Mouse (Mus musculus): Measurements from ENCODE around the gene Sfxn2. TPM values are rescaled to one million over a fixed set of nuclear protein-coding genes. Genes with fewer than 3 reads are reported as not detected.
A peak's percentile ranks its signal among the peaks of the same experiment; 100 is the strongest.

The Sfxn2 gene
- polyA plus RNA-seq, 1 experiment from 2014 or later: 15.0 TPM

DNA sequence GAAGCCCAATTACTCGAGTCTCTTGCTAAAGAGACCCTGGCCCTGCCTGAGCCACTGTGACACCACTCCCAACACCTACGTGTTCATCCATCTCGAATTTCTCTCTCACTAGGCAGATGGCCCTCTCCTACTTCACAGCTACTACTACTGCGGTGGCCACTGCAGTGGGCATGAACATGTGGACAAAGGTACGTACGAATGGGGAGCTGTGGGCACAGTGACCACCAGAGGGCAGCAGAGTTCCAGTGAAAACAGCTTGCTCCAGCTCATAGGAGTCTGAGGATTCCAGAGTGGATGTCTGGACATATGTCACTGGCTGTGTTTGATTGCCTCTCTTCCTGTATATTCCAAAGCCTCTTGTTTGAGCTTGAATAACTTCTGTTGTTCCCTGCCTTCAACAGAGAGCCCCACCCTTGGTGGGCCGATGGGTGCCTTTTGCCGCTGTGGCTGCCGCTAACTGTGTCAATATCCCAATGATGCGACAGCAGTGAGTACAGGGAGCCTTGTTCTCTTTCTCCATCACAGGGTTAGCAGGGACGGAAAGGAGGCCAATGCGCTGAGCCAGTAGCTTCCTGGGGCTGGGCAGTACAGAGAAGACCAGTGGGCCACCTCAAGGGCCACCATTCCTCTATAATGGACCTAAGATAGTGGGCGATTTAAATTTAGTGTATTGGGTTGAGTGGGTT lies 14.8 kb downstream of the Sfxn2 start:
- Histone ChIP-seq H3K4me1 (no peaks in the 10 kb centered on the region), H3K4me2 (replicated peaks) (no peak overlapping the region), H3K27ac (no peak overlapping the region), H3K36me3 (peaks cover 23% of the 10 kb centered on the region), H3K9me3 (replicated peaks) (no peaks in the 10 kb centered on the region), H3K9ac (no peak overlapping the region), H3K4me3 (no peak overlapping the region), H3K27me3 (no peaks in the 10 kb centered on the region)
- ATAC-seq (ENCODE audit: low FRiP score): peak; percentile 81
- WGBS: 53% methylated on average over 13 of the region's 13 CpGs

DNA sequence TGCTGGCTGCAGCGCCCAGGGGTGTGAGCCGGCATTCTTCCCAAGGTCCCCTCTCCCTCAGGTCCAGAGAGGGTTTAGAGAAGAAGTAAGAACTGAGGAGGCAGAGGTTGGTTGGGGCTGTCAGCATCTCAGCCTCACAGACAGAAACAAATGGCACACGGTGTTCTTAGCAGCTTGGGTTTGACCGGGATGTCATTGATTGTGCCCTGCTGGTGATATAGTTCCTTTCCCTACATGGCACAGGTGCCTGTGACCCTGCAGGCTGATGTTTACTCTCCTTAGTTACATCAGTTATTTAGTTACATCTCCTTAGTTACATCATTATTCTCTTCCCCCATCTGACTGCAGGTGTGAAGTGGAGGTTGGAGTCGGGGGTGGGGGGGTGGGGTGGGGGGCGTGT lies 18.4 kb downstream of the Sfxn2 start:
- no peak overlapping the region for H3K27ac ChIP-seq
- WGBS: 90% methylated on average over 6 of the region's 6 CpGs
- no peak overlapping the region for H3K4me3 ChIP-seq
- H3K27me3 ChIP-seq: no peaks in the 10 kb centered on the region
- ATAC-seq (ENCODE audit: low FRiP score): no peak
- no peaks in the 10 kb centered on the region for H3K4me1 ChIP-seq
- no peaks in the 10 kb centered on the region for H3K9me3 ChIP-seq (replicated peaks)
- H3K36me3 ChIP-seq: peaks cover 34% of the 10 kb centered on the region
- H3K9ac ChIP-seq: no peak overlapping the region
- H3K4me2 ChIP-seq (replicated peaks): no peak overlapping the region

DNA sequence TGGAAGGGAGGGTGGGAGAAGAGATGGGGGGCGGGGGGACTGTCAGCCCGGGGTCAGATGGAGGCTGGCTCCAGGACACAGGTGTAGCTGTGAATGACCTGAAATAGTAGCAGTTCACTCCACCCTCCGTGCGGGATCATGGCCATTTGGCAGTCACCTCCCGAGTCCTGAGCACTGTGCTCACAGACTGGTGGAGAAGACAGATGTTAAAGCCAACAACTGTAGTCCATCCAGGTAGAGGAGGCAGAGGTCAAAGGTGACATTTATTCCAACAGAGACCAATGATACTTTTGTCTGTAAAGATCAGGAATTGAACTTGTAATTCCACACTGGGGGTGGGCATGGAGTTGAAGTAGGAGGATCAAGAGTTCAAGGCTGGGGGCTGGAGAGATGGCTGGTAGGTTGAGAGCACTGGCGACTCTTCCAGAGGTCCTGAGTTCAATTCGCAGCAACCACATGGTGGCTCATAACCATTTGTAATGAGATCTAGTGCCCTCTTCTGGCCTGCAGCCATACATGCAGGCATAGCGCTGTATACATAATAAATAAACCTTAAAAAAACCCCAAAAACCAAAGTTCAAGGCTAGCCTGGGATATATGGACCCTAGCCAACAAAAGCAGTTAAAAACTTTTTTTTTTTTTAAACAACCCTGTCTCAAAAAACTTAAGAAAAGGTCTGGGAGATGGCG lies 19.7 kb downstream of the Sfxn2 start:
- no peak for ATAC-seq (ENCODE audit: low FRiP score)
- Histone ChIP-seq H3K4me2 (replicated peaks) (no peak overlapping the region), H3K4me3 (no peak overlapping the region), H3K27me3 (no peaks in the 10 kb centered on the region), H3K9ac (no peak overlapping the region), H3K4me1 (no peaks in the 10 kb centered on the region), H3K9me3 (replicated peaks) (no peaks in the 10 kb centered on the region), H3K36me3 (peaks cover 34% of the 10 kb centered on the region), H3K27ac (no peak overlapping the region)
- 92% methylated on average over 9 of the region's 9 CpGs for WGBS

DNA sequence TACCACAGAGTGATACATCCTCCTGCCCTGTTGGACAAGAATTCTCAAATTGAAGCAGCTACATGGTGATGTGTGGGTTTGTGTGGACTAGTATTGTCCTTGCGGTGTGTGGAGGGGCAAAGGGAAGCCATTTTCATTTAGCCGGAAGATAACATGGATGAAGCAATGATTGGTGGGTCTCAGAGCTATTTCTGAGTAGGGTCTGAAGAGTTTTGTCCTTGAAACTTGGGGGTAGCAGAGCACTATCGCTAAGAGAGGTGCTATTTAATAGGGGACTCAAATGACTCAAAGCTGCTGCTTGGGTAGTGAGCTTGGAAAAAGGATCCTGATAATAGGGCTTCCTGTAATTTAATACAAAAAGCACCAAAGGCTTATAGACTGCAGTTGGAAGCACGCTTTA lies 25.0 kb downstream of the Sfxn2 start:
- no peak overlapping the region for H3K27ac ChIP-seq
- peaks cover 18% of the 10 kb centered on the region; the same call in 1 of the 2 replicates for H3K36me3 ChIP-seq
- H3K4me3 ChIP-seq: no peak overlapping the region
- ATAC-seq (ENCODE audit: low FRiP score): peak; percentile 5; the same call in 1 of the 2 replicates
- peak overlapping the region; percentile 97 for H3K4me2 ChIP-seq (replicated peaks)
- H3K9ac ChIP-seq: no peak overlapping the region
- 82% methylated on average over 4 of the region's 4 CpGs for WGBS
- no peaks in the 10 kb centered on the region for H3K27me3 ChIP-seq
- peaks cover 20% of the 10 kb centered on the region for H3K4me1 ChIP-seq
- H3K9me3 ChIP-seq (replicated peaks): no peaks in the 10 kb centered on the region

DNA sequence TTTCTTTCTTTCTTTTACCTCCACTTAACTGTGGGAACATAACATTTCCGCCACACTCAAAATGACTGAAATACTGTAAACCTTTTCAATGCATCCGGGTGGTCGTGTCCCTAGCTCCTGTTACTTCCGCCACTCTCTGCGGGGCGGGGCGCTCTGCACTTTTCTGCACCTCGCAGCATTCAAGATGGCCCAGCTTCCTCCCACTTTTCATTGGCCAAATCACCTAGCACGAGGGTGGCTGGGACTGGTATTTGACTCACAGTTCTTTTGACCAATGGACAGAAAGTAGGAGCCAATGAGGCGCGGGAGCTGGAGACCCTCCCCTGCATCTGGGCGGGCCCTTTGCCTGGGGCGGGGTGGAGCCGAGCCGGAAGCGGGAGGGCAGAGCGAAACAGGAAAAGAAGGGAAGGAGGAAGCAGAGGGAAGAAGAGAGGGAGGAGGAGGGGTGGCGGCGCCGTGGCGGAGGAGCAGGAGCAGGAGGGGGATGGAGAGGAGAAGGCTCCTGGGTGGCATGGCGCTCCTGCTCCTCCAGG lies 25.6 kb downstream of the Sfxn2 start, which contains the start of gene Wbp1l:
Wbp1l (plus strand) TSS at position 365 of the 533 bp plus-strand sequence.
- Histone ChIP-seq H3K9me3 (replicated peaks) (no peaks in the 10 kb centered on the region), H3K4me2 (replicated peaks) (peak within 1 kb of the TSS; percentile 97), H3K27ac (peak within 1 kb of the TSS; percentile 60), H3K36me3 (peaks cover 15% of the 10 kb centered on the region; the same call in 1 of the 2 replicates), H3K4me1 (peaks cover 20% of the 10 kb centered on the region), H3K27me3 (no peaks in the 10 kb centered on the region), H3K4me3 (peak within 1 kb of the TSS; percentile 94), H3K9ac (peak within 1 kb of the TSS; percentile 87)
- under 1% methylated on average over 21 of the region's 22 CpGs for WGBS
- peak; percentile 99 for ATAC-seq (ENCODE audit: low FRiP score)

DNA sequence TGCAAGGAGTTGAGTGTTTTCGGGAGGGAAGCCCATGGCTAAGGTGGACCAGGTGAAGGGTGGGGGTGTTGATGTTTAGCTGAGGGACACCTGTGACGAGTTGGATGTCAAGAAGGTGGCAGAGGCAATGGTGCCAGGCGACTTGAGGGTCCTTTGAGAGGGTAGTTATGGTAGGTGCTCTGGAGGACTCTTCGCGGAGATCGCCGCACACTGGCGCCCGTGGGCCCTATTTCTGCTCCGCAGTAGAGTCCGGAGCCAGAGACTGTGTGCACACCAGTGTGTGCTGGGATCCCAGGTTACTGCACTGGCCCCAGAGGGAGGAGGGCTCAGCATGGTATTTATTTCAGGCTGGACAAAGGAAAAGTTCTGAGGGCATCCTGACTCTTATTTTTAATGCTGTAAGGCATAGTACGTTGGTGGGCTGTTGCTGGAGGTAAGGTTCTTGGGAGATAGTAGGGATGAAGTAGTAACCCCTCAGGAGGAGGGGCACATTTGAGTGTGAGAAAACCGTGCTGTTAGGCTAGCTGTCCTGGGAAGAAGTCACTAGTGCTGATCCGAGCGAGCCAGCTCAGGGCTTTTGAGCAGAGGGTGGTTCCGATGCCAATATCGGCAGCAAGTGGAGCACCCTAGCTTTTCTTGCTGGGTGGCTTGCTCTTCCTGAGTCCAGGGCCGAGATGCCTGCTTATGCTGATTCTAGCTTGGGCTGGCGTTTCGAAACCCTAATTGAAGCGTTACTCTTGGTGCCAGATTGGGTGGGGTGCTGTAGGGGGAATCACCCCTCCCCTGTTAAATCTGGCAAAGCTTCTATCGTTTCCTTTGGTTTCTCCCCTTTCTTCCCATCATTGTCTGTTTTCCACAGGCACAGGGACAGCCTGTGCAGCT lies 26.5 kb downstream of the Sfxn2 start:
- 24% methylated on average over 22 of the region's 22 CpGs for WGBS
- peak; percentile 23 for ATAC-seq (ENCODE audit: low FRiP score)
- Histone ChIP-seq H3K27ac (peak overlapping the region; percentile 60), H3K36me3 (peaks cover 13% of the 10 kb centered on the region; the same call in 1 of the 2 replicates), H3K4me3 (peak overlapping the region; percentile 94), H3K9ac (peak overlapping the region; percentile 87), H3K9me3 (replicated peaks) (no peaks in the 10 kb centered on the region), H3K4me2 (replicated peaks) (peak overlapping the region; percentile 97), H3K4me1 (peaks cover 20% of the 10 kb centered on the region), H3K27me3 (no peaks in the 10 kb centered on the region)

DNA sequence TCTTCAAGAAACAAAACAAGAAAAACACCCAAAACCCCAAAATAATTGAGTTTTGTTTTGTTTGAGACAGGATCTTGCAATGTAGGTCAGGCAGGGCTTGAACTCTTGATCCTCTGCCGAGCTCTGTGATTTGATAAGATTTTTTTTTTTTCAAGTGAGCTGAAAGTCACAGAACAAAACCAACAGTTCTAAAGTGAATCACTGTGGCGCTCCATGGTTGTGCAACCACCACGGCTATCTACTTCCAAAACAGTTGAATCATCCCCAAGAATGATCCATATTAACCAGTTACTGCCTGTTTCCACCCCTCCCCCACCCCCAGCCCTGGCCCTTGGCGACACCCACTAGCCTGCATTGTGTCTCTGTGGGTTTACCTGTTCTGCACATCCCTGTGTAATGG lies 27.2 kb downstream of the Sfxn2 start:
- peaks cover 11% of the 10 kb centered on the region; the same call in 1 of the 2 replicates for H3K36me3 ChIP-seq
- no peak overlapping the region for H3K27ac ChIP-seq
- WGBS: 84% methylated on average over 4 of the region's 4 CpGs
- peak overlapping the region; percentile 97 for H3K4me2 ChIP-seq (replicated peaks)
- H3K4me3 ChIP-seq: peak overlapping the region; percentile 94; the same call in 1 of the 2 replicates
- no peaks in the 10 kb centered on the region for H3K27me3 ChIP-seq
- H3K9ac ChIP-seq: no peak overlapping the region
- no peak for ATAC-seq (ENCODE audit: low FRiP score)
- H3K9me3 ChIP-seq (replicated peaks): no peaks in the 10 kb centered on the region
- peaks cover 20% of the 10 kb centered on the region for H3K4me1 ChIP-seq

DNA sequence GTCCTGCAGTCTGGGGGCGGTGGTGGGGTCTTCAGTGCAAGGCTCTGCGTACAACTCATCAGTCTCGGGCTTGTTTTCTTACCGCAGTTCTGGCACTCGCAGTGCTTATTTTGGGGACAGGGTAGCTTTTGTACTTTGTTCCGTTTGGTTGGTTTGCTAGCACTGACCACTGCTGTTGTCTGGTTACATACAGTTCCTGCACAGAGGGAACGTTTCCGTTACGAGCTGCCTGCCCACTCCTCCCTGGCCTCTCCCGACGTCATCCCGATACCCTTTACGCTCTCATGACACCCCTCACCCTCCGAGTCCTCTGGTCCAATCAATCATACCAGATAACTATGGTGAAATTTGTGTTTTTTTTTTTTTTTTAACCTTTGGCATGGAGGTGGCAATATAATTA lies 28.3 kb downstream of the Sfxn2 start:
- peaks cover 12% of the 10 kb centered on the region for H3K36me3 ChIP-seq
- H3K4me2 ChIP-seq (replicated peaks): no peak overlapping the region
- no peak overlapping the region for H3K4me3 ChIP-seq
- H3K27me3 ChIP-seq: no peaks in the 10 kb centered on the region
- H3K9ac ChIP-seq: no peak overlapping the region
- peaks cover 20% of the 10 kb centered on the region for H3K4me1 ChIP-seq
- no peak overlapping the region for H3K27ac ChIP-seq
- WGBS: 89% methylated on average over 14 of the region's 14 CpGs
- no peaks in the 10 kb centered on the region for H3K9me3 ChIP-seq (replicated peaks)
- no peak for ATAC-seq (ENCODE audit: low FRiP score)

DNA sequence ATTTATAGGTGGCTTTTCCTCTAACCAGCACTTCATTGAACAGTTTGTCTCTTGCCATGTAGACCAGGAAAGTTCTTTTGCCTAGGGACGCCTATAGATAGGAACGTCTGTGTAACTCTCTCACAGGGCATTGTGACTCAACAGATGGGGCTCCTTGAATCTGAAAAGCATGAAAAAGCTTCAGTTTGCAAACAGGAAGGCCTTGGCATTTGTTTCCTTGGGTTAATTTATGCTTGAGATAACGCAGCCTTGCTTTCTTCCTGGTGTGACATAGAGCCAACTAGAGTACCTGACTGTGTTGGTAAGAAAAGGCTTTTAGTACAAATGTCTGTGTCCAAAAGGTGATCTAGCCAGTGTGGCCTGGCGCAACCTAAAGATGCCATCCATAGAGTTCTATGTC lies 29.2 kb downstream of the Sfxn2 start:
- Histone ChIP-seq H3K27ac (no peak overlapping the region), H3K36me3 (peaks cover 19% of the 10 kb centered on the region), H3K9me3 (replicated peaks) (no peaks in the 10 kb centered on the region), H3K4me3 (no peak overlapping the region), H3K4me1 (peaks cover 20% of the 10 kb centered on the region), H3K4me2 (replicated peaks) (no peak overlapping the region), H3K9ac (no peak overlapping the region), H3K27me3 (no peaks in the 10 kb centered on the region)
- 90% methylated on average over 4 of the region's 4 CpGs for WGBS
- ATAC-seq (ENCODE audit: low FRiP score): no peak

DNA sequence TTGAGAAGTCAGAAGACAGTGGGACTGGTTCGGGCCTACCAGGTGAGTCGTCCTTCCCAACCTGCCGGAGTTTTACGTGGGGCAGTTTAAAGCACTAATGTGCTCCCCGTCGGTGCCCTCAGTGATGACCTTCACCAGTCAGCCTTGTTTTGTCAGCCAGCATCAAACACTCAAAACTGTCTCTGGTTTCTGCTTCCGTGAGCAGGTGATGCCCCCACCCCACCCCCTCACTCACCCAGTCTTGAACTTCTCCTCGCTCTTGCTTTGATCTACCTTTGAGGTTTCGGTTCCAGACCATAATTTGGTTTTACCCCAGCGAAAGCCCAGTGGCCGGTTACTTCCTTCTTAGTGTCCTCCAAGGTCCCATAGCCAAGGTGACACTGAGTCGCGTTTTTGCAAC lies 33.6 kb downstream of the Sfxn2 start:
- no peak overlapping the region for H3K4me3 ChIP-seq
- peaks cover 40% of the 10 kb centered on the region for H3K36me3 ChIP-seq
- H3K27ac ChIP-seq: no peak overlapping the region
- WGBS: 95% methylated on average over 13 of the region's 13 CpGs
- no peak overlapping the region for H3K4me2 ChIP-seq (replicated peaks)
- no peaks in the 10 kb centered on the region for H3K9me3 ChIP-seq (replicated peaks)
- no peaks in the 10 kb centered on the region for H3K27me3 ChIP-seq
- H3K4me1 ChIP-seq: no peaks in the 10 kb centered on the region
- H3K9ac ChIP-seq: no peak overlapping the region
- ATAC-seq (ENCODE audit: low FRiP score): no peak

DNA sequence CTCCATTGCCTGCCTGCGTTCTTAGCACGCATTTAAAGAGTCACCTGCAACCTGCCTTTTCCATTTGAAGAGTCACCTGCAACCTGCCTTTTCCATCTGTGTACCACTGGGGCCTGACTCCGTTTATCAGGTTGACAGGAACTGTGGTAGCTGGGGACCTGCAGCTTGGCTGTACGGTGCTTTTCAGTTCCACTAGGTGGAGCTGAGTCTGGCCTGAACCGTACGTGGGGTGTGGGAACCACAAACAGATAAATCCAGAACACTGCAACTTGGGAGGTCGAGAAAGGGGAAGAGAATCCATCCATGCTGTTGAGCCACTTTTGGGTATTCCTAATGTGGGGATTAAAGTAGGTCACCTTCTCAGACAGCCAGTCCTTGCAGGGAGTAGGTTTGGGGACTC lies 34.3 kb downstream of the Sfxn2 start:
- Histone ChIP-seq H3K4me1 (no peaks in the 10 kb centered on the region), H3K4me2 (replicated peaks) (no peak overlapping the region), H3K36me3 (peaks cover 40% of the 10 kb centered on the region), H3K9ac (no peak overlapping the region), H3K9me3 (replicated peaks) (no peaks in the 10 kb centered on the region), H3K27ac (no peak overlapping the region), H3K27me3 (no peaks in the 10 kb centered on the region), H3K4me3 (no peak overlapping the region)
- WGBS: 68% methylated on average over 7 of the region's 7 CpGs
- no peak for ATAC-seq (ENCODE audit: low FRiP score)

DNA sequence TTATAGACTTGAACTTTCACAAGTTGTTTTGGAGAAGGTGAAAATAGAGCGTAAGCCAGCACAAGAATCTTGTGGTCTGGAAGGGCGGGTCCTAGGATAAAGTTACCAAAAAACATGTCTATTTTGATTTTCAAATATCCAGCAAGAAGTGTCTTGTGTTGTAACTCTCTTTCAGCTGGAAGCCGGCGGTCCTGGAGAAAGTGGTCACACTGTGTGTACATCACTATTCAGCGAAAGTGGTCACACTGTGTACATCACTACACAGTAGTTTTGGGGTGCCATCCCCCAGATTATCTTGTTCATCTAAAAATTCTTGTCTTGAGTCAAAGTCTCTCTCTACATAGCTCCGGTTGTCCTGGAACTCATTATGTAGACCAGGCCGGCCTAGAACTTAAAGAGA lies 35.0 kb downstream of the Sfxn2 start:
- H3K27ac ChIP-seq: no peak overlapping the region
- H3K9ac ChIP-seq: no peak overlapping the region
- H3K27me3 ChIP-seq: no peaks in the 10 kb centered on the region
- no peaks in the 10 kb centered on the region for H3K9me3 ChIP-seq (replicated peaks)
- no peaks in the 10 kb centered on the region for H3K4me1 ChIP-seq
- H3K4me3 ChIP-seq: no peak overlapping the region
- no peak overlapping the region for H3K4me2 ChIP-seq (replicated peaks)
- 98% methylated on average over 7 of the region's 7 CpGs for WGBS
- ATAC-seq (ENCODE audit: low FRiP score): no peak
- peaks cover 40% of the 10 kb centered on the region for H3K36me3 ChIP-seq
